Comparison of ENCODE assay signal across 13 mouse cellular contexts in the genomic region with DNA sequence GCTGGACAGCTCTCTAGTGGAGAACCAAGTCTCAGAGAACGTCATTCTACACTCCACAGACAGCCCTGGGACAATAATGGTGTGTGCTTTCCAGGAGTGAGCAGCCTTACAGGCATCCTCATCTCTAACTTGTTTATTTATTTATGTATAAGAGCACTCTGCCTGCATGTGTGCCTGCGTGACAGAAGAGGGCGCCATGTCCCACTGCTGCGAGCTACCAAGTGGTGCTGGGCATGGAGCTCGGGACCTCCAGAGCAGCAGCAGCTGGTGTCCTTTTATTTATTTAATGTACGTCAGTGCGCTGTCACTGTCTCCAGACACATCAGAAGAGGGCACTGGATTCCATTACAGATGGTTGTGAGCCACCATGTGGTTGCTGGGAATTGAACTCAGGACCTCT.
DNase-seq lines count a peak whose midpoint lies in the region; ATAC-seq and TF ChIP-seq lines count a peak whose summit lies in the region.
"Had no signal": no experiment of that assay in that cellular context is flagged by ENCODE, and none has a peak within 500 bp of the region (broad histone marks: within the 10 kb centered on the region; RNA-seq: fewer than 3 reads in every experiment).

No protein-coding gene starts in this region.

- no peaks in the 10 kb centered on the region for H3K9me3 ChIP-seq in lung, postnatal 0 days (ENCODE audit: low read length)
- H3K9me3 ChIP-seq in stomach, postnatal 0 days (ENCODE audit: control insufficient read depth, low read length), result no peaks in the 10 kb centered on the region
- no peaks in the 10 kb centered on the region for H3K9me3 ChIP-seq in midbrain, embryonic 15.5 days
- H3K9me3 ChIP-seq: heart, embryonic 10.5 days; neural tube, embryonic 13.5 days had no signal

- 59% methylated on average over 7 of the region's 7 CpGs for WGBS in lung, postnatal 0 days
- 75% methylated on average over 7 of the region's 7 CpGs for WGBS in stomach, postnatal 0 days
- WGBS in midbrain, embryonic 15.5 days, result 88% methylated on average over 7 of the region's 7 CpGs

- H3K4me3 ChIP-seq in lung, postnatal 0 days (ENCODE audit: low read depth, low read length), result no peak overlapping the region
- no peak overlapping the region for H3K4me3 ChIP-seq in stomach, postnatal 0 days (ENCODE audit: low read depth, low read length)
- no peak overlapping the region for H3K4me3 ChIP-seq in midbrain, embryonic 15.5 days
- H3K4me3 ChIP-seq: heart, embryonic 10.5 days; neural tube, embryonic 13.5 days had no signal

- H3K4me2 ChIP-seq in lung, postnatal 0 days (replicated peaks; ENCODE audit: low read depth, low read length), result no peak overlapping the region
- no peak overlapping the region for H3K4me2 ChIP-seq in stomach, postnatal 0 days (replicated peaks; ENCODE audit: low read depth)
- H3K4me2 ChIP-seq in midbrain, embryonic 15.5 days, result no peak overlapping the region
- H3K4me2 ChIP-seq: neural tube, embryonic 13.5 days had no signal

- H3K27me3 ChIP-seq in lung, postnatal 0 days (replicated peaks; ENCODE audit: insufficient read depth, low read length), result no peaks in the 10 kb centered on the region
- H3K27me3 ChIP-seq in stomach, postnatal 0 days (ENCODE audit: control insufficient read depth, insufficient read depth, low read length), result no peaks in the 10 kb centered on the region
- H3K27me3 ChIP-seq in midbrain, embryonic 15.5 days (replicated peaks), result no peaks in the 10 kb centered on the region
- H3K27me3 ChIP-seq: neural tube, embryonic 13.5 days had no signal

- TF ChIP-seq EP300 in lung, postnatal 0 days (IDR thresholded peaks at IDR 0.05), result no peak
- TF ChIP-seq EP300 in stomach, postnatal 0 days (optimal IDR thresholded peaks at IDR 0.05), result no peak

- DNase-seq in adrenal gland, postnatal 14 days, result peak; percentile 47
- no peak for DNase-seq in adrenal gland, adult 2 months
- peak; percentile 33 for DNase-seq in lung, postnatal 0 days (ENCODE audit: low spot score)
- no peak for DNase-seq in lung, postnatal 25 days (ENCODE audit: low spot score)
- no peak for DNase-seq in stomach, postnatal 0 days (ENCODE audit: low spot score)
- no peak for DNase-seq in yolk sac, embryonic 10.5 days (ENCODE audit: low spot score)
- DNase-seq: adrenal gland, postnatal 25 days; cerebellum, postnatal 36 days; lung, postnatal 14 days had no signal

- H3K27ac ChIP-seq in lung, postnatal 0 days (ENCODE audit: low read length), result no peak overlapping the region
- no peak overlapping the region for H3K27ac ChIP-seq in stomach, postnatal 0 days (replicated peaks)
- H3K27ac ChIP-seq in midbrain, embryonic 15.5 days, result no peak overlapping the region
- H3K27ac ChIP-seq: heart, embryonic 10.5 days; neural tube, embryonic 13.5 days had no signal

- peak; percentile 55 for ATAC-seq in lung, postnatal 0 days
- ATAC-seq in erythroid progenitor cell, adult 5-6 weeks (replicated peaks; ENCODE audit: low FRiP score, poor library complexity, severe bottlenecking), result peak; percentile 50; the same call in 1 of the 2 replicates
- 0 out of 2 replicates have a peak, but pooled peaks have one; percentile 24 for ATAC-seq in stomach, postnatal 0 days (ENCODE audit: low FRiP score, low TSS enrichment)
- no peak for ATAC-seq in midbrain, embryonic 15.5 days (replicated peaks)

- peaks cover 3% of the 10 kb centered on the region; the same call in 1 of the 2 replicates for H3K4me1 ChIP-seq in lung, postnatal 0 days (ENCODE audit: insufficient read depth, low read depth, low read length)
- peaks cover 3% of the 10 kb centered on the region; the same call in 1 of the 2 replicates for H3K4me1 ChIP-seq in stomach, postnatal 0 days (replicated peaks; ENCODE audit: control insufficient read depth, insufficient read depth)
- peaks cover 13% of the 10 kb centered on the region for H3K4me1 ChIP-seq in midbrain, embryonic 15.5 days

- H3K9ac ChIP-seq in lung, postnatal 0 days (replicated peaks; ENCODE audit: low read depth), result no peak overlapping the region
- H3K9ac ChIP-seq in stomach, postnatal 0 days (ENCODE audit: low read length), result no peak overlapping the region
- no peak overlapping the region for H3K9ac ChIP-seq in midbrain, embryonic 15.5 days
- H3K9ac ChIP-seq: neural tube, embryonic 13.5 days had no signal

- TF ChIP-seq CTCF in lung, postnatal 0 days (IDR thresholded peaks at IDR 0.05), result peak; percentile 58
- peak; percentile 59 for TF ChIP-seq CTCF in stomach, postnatal 0 days (IDR thresholded peaks at IDR 0.05; ENCODE audit: low read depth)

- H3K36me3 ChIP-seq in lung, postnatal 0 days (ENCODE audit: insufficient read depth, low read length), result no peaks in the 10 kb centered on the region
- no peaks in the 10 kb centered on the region for H3K36me3 ChIP-seq in stomach, postnatal 0 days (ENCODE audit: control insufficient read depth, insufficient read depth, low read length)
- H3K36me3 ChIP-seq in midbrain, embryonic 15.5 days (replicated peaks), result no peaks in the 10 kb centered on the region
- H3K36me3 ChIP-seq: neural tube, embryonic 13.5 days had no signal

Comparison
In these comparisons a context has a peak if more than half of its experiments do, and no peak if none do; other contexts are left out.
1. DNase-seq: peak in adrenal gland, postnatal 14 days (single experiment) and lung, postnatal 0 days (single experiment); none in adrenal gland, adult 2 months (single experiment), lung, postnatal 25 days (single experiment), stomach, postnatal 0 days (single experiment) and yolk sac, embryonic 10.5 days (single experiment).